Mouse (Mus musculus): Measurements from ENCODE around the gene Eln.

Eln gene

GRCm38 (mm10) chr5:134746890-134747511, at the start of gene Eln:
Gene Eln (minus strand): TSS chr5:134747323.
- DNase-seq (ENCODE audit: low read depth), result no peak

- DNase-seq (ENCODE audit: low read depth), result no peak
Observed at GRCm38 (mm10) chr5:134790080-134790995, 43.2 kb upstream of the Eln start.

GRCm38 (mm10) chr5:134788237-134788636, 41.1 kb upstream of the Eln start:
- no peak for DNase-seq (ENCODE audit: low read depth)

- no peak for DNase-seq (ENCODE audit: low read depth)
Observed at GRCm38 (mm10) chr5:134785691-134786371, 38.7 kb upstream of the Eln start.

- no peak for DNase-seq (ENCODE audit: low read depth)
Observed at GRCm38 (mm10) chr5:134783794-134784193, 36.7 kb upstream of the Eln start.

- no peak for DNase-seq (ENCODE audit: low read depth)
Observed at GRCm38 (mm10) chr5:134780963-134781362, 33.8 kb upstream of the Eln start.

- no peak for DNase-seq (ENCODE audit: low read depth)
Observed at GRCm38 (mm10) chr5:134780146-134780545, 33.0 kb upstream of the Eln start.

GRCm38 (mm10) chr5:134776551-134776950, 29.4 kb upstream of the Eln start:
- no peak for DNase-seq (ENCODE audit: low read depth)

- peak; percentile 95 for DNase-seq (ENCODE audit: low read depth)
Observed at GRCm38 (mm10) chr5:134772522-134772921, 25.4 kb upstream of the Eln start.

- DNase-seq (ENCODE audit: low read depth), result no peak
Observed at GRCm38 (mm10) chr5:134771750-134772149, 24.6 kb upstream of the Eln start.

GRCm38 (mm10) chr5:134769181-134769580, 22.1 kb upstream of the Eln start:
- DNase-seq (ENCODE audit: low read depth), result no peak

- no peak for DNase-seq (ENCODE audit: low read depth)
Observed at GRCm38 (mm10) chr5:134765441-134765840, 18.3 kb upstream of the Eln start.

- peak; percentile 82 for DNase-seq (ENCODE audit: low read depth)
Observed at GRCm38 (mm10) chr5:134763326-134763725, 16.2 kb upstream of the Eln start.

GRCm38 (mm10) chr5:134761409-134762124, 14.4 kb upstream of the Eln start:
- no peak for DNase-seq (ENCODE audit: low read depth)

- DNase-seq (ENCODE audit: low read depth), result no peak
Observed at GRCm38 (mm10) chr5:134756031-134756430, 8.9 kb upstream of the Eln start.

- DNase-seq (ENCODE audit: low read depth), result no peak
Observed at GRCm38 (mm10) chr5:134754096-134754495, 7.0 kb upstream of the Eln start.

- no peak for DNase-seq (ENCODE audit: low read depth)
Observed at GRCm38 (mm10) chr5:134750469-134750868, 3.3 kb upstream of the Eln start.

- no peak for DNase-seq (ENCODE audit: low read depth)
Observed at GRCm38 (mm10) chr5:134747947-134748618, 960 bp upstream of the Eln start.

GRCm38 (mm10) chr5:134747512-134747893, 380 bp upstream of the Eln start:
- DNase-seq (ENCODE audit: low read depth), result no peak

GRCm38 (mm10) chr5:134746201-134746600, 922 bp downstream of the Eln start:
- no peak for DNase-seq (ENCODE audit: low read depth)

- no peak for DNase-seq (ENCODE audit: low read depth)
Observed at GRCm38 (mm10) chr5:134745801-134746200, 1.3 kb downstream of the Eln start.

- no peak for DNase-seq (ENCODE audit: low read depth)
Observed at GRCm38 (mm10) chr5:134745000-134745399, 2.1 kb downstream of the Eln start.

All from fibroblast of lung, adult 2 months (primary cell).